Mouse (Mus musculus): ENCODE results near the gene Msn.

The Msn gene

DNA sequence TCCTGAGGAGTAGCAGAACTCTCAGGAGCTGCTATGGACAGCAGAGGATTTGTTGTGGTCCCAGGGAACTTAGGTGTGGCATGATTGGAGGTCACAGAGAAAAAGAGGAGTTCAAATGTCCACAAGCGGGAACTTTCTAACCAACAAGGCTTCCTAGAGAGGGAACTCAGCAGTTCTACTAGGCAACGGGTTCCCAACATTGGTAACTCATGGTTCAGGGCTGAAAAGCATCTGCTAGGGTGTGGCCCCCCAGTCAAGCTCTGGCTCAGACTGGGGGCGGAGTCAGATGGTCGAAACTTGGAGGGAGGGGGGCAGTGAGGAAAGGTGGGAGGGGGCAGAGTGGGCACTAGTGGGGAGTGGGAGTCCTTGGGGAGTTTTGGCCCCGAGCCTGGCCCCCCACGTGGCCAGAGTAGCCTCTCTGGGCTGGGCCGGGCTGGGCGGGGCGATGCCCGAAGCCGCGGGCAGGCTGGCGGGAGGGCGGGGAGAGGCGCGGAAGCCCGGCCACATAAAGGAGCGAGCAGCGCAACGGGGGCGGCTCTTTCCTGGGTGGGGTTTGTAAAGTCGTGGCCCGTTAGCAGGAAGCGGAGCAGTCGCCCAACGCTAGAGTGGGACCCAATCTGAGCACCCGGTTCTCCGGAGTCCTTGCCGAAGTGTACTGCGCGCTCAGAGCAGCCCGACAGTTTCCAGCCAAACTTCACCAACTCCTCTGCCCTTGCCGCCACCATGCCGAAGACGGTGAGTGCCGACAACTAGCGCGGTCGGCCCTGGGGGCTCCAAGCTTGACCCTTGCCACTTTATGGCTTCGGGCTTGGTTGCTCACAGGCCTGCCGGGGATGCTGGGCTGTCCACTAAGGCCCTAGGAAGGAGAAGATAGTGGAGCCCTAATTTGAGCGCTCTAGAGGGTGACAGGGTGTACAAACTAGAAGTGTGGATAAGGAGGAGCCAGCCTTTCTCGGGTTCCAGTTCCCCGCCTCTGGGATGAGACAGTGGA is at the start of gene Msn:
Msn (plus strand) TSS at position 534 of the 991 bp plus-strand sequence.
- DNase-seq (ENCODE audit: low read depth, low spot score): peak; percentile 57

DNA sequence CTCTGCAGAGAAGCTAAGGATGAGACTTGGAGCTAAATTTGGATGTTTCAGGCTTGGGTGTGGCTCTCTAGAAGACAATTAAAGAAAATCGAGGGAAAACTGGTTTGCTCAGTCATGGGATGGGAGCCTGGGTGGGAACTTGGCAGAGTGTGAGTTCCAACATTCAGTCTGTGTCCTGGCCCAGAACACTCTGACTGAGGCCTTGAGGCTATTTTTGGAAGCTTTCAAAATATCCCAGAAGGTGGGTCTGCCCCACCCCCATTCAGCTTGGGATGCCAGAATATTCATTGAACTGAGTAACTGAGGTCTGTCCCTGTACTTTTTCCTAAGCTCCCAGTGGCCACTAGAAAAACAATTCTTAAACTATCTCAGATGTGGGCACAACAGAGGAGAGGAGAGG is 43.0 kb upstream of the Msn start:
- DNase-seq (ENCODE audit: low read depth, low spot score): peak; percentile 32

GRCm38 (mm10) chrX:96077747-96078146 is 18.1 kb upstream of the Msn start:
- DNase-seq (ENCODE audit: low read depth, low spot score): peak; percentile 26

GRCm38 (mm10) chrX:96086259-96086658 is 9.6 kb upstream of the Msn start:
- no peak for DNase-seq (ENCODE audit: low read depth, low spot score)

- DNase-seq (ENCODE audit: low read depth, low spot score): peak; percentile 43
Observed at GRCm38 (mm10) chrX:96096513-96097210, 820 bp downstream of the Msn start.

- DNase-seq (ENCODE audit: low read depth, low spot score): no peak
Observed at GRCm38 (mm10) chrX:96097491-96097970, 1.7 kb downstream of the Msn start.

DNA sequence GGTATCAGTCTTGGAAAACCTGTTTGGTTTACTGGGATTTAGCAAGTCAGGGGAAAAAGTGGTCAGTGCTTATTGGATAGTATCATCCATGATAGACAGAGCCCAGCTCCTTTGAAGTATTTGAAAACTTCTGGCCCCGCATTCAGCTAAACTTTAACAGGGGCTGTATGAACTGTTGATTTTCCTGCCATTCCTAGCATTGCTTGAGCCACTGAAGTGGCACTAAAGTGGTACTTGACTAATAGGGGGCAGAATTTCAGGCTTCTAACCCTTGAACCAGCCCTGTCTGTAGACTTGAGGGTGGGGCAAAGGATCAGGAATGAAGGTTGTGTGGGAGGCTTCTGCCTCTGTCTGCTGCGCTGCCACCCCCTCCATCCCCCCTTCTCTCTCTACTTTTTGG is 3.2 kb downstream of the Msn start:
- DNase-seq (ENCODE audit: low read depth, low spot score): no peak

GRCm38 (mm10) chrX:96107427-96108291 is 11.8 kb downstream of the Msn start:
- DNase-seq (ENCODE audit: low read depth, low spot score): peak; percentile 79

DNA sequence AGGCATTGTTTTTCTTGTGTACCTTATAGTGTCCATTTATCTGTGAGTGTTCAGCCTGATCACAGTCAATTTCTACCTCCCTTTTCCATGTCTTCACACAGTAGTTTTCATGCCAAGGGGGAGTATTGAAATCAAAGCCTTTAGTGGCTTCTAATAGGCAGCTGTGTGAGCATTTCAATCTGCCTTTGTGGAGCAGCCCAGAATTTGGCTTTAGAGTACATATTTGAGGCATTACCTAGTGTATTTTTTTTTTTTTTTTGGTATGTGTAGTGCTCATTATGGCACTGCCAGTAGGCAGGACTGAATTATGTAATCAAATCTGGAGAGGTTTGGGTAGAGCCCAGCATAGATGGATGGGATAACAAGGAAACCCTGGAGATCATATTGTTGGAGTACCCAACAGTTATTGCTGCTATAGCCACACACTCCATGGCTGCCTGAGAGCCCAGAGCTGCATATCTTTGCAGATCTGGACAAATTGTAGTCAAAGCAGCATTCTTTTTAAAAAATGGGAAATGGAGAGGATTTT is 17.3 kb downstream of the Msn start:
- no peak for DNase-seq (ENCODE audit: low read depth, low spot score)

- DNase-seq (ENCODE audit: low read depth, low spot score): no peak
Observed at GRCm38 (mm10) chrX:96115501-96115900, 19.7 kb downstream of the Msn start.

DNA sequence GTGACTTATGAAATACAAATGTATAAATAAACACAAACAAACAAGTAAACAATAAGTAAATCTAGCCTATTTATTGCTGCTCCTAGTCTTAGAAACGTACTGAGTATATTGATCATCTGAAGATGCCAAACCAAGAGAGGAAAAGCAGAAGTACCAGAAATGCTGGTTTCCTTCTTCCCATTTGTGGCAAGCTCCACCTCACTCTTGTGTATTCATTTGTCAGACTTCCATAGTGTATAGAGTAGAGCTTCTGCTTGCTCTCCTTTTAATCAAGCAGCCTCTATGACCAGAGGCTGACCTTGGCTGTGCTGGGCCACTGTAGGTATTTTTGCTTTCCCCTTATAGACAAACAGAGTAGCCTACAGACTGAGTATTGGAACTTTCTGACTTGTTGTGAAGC is 21.5 kb downstream of the Msn start:
- no peak for DNase-seq (ENCODE audit: low read depth, low spot score)

- DNase-seq (ENCODE audit: low read depth, low spot score): no peak
Observed at GRCm38 (mm10) chrX:96119997-96120396, 24.2 kb downstream of the Msn start.

DNA sequence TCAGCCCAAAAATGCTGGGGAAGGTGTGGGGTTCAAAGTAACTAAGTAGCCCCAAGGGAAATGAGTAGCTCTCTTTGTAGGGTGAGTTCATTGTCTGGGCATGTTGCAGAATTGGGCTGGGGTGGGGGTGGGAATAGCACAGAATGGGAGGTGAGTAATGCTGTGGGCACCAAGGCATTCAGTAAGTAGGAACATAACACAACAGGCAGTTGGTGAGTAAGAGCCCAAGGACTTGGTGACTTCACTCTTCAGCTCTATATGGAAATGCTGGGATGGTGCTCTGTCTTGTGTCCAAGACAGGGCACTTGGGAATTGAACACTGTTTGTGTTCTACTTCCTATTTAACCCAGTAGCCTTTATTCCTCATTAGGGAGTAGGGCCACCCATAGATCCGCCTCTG is 26.1 kb downstream of the Msn start:
- DNase-seq (ENCODE audit: low read depth, low spot score): no peak

- no peak for DNase-seq (ENCODE audit: low read depth, low spot score)
Observed at GRCm38 (mm10) chrX:96126803-96127202, 31.0 kb downstream of the Msn start.

DNA sequence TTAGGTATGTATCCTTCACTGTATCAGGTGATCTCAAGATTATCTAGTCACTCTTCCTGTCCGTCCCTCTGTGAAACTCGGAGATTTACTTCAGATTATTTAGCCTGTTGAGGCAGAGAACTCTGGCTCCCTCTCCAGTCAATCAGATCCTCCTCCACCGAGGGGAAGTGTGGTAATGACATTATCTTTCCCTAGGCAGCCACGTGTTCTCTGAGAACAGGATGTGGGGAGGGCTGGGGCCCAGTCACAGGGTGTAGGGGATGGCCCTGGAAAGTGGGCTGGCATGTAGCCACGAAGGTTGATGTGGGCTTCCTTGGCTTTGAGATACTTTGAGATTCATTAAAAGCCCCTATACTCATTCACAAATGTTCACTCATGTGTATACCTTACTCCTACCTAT is 34.3 kb downstream of the Msn start:
- DNase-seq (ENCODE audit: low read depth, low spot score): peak; percentile 33

- peak; percentile 37 for DNase-seq (ENCODE audit: low read depth, low spot score)
Observed at GRCm38 (mm10) chrX:96130663-96131062, 34.8 kb downstream of the Msn start.

DNA sequence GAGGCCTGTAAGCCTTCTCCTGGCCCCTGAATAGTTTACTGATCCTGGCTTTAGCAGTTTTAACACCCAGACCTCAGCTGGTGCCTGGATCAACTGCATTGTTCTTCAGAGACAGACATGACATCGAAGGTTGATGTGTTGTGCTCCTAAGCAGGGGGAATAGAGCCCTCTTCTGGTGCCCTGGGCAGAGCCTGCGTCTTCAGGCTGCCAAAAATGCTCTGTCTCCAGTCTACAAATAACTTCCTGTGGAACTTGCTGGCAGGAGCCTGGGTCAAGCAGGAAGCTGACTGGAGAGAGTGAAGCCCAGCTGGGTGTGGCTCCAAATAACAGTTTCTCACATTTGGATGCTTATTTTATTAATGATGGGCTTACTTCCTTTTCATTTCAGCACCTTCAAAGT is 37.4 kb downstream of the Msn start:
- DNase-seq (ENCODE audit: low read depth, low spot score): peak; percentile 70

DNA sequence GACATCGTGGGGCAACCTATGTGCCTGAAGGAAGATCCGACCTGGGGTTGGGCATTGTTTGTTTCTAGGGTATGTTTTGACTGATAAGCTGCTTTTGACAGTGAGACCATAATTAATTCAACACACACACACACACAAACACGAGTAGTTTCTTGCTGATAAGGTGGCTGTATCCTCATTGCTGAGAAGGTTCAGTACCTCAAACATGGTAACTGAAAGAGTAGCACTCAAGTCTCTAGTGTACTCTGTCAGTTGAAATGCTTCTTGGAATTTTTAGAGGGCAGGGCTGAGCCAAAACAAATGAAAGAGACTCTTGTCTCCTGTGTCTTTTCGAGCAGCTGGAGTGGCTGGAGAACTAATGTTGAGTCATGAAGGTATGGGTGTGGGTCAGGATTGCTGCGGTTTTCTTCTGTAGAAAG is 38.4 kb downstream of the Msn start:
- DNase-seq (ENCODE audit: low read depth, low spot score): no peak

- DNase-seq (ENCODE audit: low read depth, low spot score): no peak
Observed at GRCm38 (mm10) chrX:96134840-96135580, 39.2 kb downstream of the Msn start.

DNA sequence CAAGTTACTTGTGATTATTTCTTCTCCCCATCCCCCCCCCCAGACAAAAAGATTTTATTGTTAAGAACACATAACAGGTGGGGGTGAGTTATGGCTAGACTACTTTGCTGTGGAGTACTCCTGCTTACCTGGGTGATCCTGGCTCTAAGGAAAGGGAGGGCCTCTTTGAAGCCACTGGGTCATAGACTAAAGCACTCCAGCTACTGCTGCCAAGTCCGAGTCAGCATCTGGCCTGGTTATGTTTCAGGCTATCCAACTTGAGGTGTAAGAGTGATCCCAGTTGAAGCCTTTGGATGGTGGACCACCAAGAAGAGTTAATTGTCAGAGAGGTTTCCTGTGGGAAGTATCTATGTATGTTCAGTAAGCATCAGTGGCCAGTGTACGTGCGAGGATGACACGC is 39.7 kb downstream of the Msn start:
- DNase-seq (ENCODE audit: low read depth, low spot score): no peak

GRCm38 (mm10) chrX:96139262-96139661 is 43.4 kb downstream of the Msn start:
- no peak for DNase-seq (ENCODE audit: low read depth, low spot score)
